Mouse (Mus musculus): ENCODE results near the gene Plscr1.
A peak's percentile ranks its signal among the peaks of the same experiment; 100 is the strongest.

The Plscr1 gene

DNA sequence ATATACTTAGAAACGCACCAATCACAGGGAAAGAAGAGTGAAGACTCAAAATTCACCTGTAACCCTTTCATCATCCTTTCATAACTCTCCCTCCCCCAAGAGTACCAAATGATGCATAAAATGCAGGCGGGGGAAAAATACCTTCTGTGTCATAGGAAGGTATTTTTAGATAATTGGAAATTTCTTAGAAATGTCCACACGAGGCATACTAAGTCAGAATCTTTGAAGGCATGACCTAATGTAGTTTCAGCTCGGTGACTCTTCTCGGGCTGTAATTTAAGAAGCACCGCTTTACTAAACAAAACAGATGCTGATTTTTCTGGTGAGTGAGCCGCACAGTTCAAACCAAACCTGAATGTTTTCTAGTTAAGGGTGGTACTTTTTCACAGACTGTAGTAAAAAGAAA lies at the start of gene Plscr1:
TSS of gene Plscr1 (plus strand) at position 304 of the 406 bp plus-strand sequence.
- no peak for DNase-seq (ENCODE audit: low spot score in 2 of 2)

DNA sequence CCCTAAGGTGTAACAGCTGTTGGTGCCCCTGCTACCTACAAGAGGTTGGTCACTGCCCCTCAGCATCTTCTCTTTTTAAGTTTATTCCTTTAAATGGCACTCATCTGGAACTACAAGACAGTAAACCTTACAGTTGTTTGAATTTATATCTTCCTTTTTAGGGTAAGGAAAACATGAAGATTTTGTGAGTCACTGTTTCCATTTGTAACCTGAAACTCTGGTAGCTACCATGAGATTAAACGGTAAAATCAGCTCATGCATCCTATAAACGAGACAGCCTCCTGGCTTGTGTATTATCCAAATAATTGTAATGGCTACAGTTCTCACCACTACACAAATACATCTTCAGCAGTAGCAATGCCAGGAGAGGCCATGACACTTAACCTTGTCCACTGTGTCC lies 45.2 kb upstream of the Plscr1 start:
- no peak for DNase-seq (ENCODE audit: low spot score in 2 of 2)

DNA sequence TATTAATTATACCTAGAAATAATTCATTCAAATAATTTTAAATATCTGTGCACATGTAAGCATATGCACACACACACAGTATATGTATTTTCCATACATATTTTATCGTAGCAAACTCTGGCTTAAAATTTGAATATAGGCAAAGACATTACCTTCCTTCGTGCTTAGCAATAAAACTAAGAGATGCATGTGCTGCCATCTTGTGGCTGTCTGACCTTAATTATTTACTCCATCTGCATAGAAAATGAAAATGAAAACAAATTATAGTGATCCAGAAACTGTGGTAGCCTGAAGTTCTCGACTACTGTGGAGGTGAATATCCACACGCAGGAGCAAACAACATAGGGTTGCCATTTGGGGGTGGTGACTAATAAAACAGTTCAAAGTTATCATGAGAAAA lies 42.2 kb upstream of the Plscr1 start:
- DNase-seq (ENCODE audit: low spot score in 2 of 2), result peak in 1 of 2 experiments; percentile 61

DNA sequence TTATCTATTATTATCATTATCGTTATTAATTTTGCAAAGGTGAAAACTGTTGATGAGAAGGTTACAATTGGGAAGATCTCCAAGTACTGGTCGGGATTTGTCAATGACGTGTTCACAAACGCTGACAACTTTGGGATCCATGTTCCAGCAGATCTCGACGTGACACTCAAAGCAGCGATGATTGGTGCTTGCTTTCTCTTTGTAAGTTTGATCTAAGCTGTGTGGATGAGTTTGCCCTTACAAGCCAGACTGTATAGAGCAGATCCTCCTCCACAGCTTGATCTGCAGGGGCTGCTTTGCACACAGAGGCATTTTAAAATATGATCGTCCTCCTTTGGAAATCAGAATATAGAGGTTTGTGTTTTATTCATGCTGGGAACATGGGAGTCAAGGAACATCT lies 41.8 kb upstream of the Plscr1 start:
- no peak for DNase-seq (ENCODE audit: low spot score in 2 of 2)

DNA sequence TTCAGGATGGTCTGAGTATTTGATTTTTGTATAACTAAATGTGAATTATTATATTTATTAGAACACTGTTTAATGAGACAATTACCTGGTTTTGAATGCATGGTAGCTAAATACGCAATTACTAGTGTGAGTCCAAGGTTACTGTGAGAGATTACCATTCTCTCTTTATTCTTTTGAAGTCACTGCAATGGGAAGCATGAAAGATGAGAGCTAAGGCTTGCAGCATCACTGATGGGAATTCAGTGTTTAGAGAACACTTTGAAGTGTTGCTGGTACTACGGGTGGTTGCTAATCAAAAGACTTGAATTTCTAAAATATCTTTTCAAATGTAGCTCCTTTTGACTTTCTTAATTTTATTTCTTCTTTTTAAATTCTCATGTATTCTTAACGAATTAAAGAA lies 39.7 kb upstream of the Plscr1 start:
- DNase-seq (ENCODE audit: low spot score in 2 of 2), result no peak

DNA sequence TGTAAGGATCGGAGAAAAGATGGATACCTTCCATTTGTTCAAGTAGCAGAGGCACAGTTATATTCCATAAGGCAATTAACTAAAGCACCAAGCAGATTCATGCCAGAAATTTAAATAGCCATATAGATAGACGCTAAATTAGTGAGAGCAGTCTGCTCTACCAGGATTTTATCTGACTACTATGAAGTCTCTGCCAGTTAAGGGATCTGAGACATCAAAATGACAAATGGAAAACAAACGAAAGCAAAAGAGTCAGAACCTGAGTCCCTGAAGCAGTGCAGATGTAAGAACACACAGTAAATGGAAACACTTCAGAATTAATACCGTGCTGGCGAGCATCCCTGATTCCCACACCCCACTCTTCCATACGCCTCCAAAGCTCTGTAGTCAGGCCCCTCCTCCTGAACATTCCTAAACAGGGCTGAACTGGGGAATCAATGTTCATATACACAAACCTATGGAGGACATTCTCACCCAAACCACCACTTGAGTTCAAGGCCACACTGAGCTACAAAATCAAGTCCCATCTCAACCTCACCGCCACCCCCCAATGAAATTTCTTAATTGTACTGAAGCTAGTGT lies 39.1 kb upstream of the Plscr1 start:
- no peak for DNase-seq (ENCODE audit: low spot score in 2 of 2)

DNA sequence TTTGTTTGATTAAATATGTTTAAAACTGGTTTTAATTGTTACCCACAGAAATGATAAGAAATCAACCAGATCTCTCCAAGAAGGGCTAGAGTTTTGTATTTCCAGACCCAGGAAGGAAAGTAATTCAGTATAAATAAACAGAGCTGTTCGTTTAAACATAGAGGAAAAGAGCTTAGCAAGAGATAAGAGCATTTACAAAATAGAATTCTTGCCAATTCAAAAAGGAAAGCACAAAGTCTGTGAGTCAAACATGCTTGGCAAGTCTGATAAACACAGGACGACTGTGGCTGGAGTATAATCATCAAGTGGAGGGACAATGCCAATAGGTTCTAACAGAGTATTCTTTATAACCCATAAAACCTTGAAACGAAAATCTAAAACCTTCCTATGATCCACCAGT lies 38.5 kb upstream of the Plscr1 start:
- no peak for DNase-seq (ENCODE audit: low spot score in 2 of 2)

DNA sequence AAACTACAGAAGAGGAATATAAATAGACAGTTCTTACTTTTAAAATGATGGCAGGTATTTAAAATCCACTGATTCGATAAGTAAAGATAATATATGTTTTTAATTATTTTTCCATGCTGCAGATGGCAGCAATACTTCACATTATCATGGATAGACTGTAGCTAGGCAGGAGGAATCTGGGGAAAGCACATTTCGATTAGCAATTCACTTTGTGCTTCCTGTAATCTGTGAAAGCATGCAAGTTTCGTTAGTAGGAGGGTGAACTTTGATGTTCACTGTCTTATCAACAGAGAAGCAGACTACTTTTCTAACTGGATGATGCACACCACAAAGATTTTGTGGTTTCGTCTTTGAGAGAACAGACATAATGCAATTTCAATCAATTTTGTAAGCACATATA lies 32.1 kb upstream of the Plscr1 start:
- no peak for DNase-seq (ENCODE audit: low spot score in 2 of 2)

DNA sequence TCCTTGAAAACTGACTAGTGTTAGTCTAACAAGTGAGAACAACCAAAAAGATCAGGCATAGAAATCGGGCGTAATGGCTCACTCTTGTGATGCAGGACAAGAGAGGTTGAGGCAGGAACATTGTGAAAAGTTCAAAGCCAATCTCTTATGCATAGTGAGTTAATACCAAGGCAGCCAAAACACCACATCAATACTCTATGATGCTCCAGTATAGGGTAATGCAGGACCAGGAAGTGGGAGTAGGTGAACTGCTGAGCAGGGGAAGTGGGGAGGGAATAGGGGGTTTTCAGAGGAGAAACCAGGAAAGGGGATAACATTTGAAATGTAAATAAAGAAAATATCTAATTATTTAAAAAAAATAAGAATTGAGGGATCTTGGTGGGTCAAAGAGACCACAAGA lies 31.7 kb upstream of the Plscr1 start:
- DNase-seq (ENCODE audit: low spot score in 2 of 2), result no peak

DNA sequence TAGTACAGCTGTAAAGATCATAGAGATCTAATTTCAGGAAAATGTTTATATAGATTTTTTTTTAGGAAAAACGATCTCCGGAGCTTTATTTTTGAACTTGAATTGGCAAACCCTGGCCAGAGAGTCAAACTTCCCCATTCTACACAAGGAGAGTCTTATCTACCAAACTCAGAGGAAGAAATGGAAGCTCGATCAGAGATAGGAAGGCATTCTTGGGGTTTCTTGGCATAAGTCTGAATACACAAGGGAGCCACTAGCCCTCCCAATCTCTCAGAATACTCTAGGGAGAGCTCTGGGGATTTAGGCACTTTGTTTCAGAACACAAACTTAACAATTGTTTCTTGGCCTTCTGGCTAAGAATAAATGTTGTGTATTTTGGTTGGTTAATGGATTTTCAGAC lies 29.4 kb upstream of the Plscr1 start:
- no peak for DNase-seq (ENCODE audit: low spot score in 2 of 2)

DNA sequence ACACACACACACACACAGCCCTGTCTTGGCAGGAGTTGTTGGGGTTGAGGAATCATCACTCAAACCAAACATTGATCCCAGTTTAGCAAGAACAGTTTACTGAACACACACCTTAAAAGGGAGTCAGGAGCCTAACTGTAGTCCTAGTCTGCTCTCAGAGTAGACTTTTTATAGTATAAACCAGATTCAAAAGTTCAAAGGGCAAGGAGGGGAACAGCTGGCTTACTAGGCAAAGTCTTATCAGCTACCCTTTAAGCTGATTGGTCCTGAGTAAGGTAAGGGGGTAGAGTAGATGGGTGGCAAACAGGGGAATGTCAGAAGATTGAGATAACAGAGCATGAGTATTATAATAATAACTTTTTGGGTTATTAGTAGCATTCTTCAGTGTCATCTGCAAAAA lies 28.1 kb upstream of the Plscr1 start:
- DNase-seq (ENCODE audit: low spot score in 2 of 2), result no peak

DNA sequence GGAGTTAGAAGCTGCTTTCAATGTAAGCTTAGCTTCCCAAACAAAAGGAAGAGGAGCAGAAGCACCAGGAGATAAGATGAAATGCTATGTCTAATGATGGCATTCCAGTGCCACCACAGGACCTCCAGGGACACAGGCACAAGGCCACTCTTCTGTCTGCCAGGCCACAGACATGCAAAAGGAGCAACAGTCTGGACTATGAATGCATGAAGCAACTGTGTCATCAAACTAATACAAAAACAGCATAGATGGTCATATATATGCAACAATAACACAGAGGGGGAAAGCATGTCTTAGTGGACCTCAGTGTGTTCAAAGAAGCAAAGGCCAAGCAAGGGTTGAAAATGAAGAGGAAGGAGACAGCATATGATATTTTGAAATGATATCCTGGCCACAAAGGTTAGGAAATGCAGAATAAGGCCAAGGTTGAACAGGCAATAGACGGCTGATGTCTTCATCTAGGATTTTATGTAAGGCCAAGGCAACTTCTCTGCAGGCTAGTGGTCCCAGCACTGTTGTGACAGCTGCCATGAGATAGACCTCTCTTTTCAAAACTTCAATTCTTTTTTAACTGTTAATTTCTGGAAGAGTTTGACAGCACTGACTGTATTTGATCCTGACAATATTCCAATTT lies 24.8 kb upstream of the Plscr1 start:
- DNase-seq (ENCODE audit: low spot score in 2 of 2), result no peak

DNA sequence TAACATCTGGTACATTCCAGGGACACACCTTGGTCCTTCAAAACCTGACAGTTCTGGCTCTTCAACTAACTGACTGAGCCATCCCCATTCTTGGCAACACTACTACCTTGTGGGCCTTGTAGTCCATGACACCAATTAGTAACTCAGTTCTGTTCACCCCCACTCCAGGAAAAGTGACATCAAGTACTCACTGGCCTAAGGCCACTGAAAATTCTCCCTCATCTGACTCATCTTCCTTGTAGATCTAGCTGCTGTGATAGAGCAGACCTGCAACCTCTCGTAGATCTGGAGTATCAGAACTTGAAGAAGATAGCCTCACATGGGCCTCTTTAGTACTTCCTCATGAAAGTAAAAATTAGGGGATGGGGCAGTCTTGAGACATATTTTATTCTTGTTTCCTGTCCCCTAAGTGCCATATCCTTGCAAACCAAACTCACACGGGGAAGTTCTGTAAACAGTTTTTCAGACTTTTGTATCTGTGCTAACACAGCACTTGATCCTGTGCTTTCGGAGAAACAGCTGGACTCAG lies 23.4 kb upstream of the Plscr1 start:
- DNase-seq (ENCODE audit: low spot score in 2 of 2), result no peak

DNA sequence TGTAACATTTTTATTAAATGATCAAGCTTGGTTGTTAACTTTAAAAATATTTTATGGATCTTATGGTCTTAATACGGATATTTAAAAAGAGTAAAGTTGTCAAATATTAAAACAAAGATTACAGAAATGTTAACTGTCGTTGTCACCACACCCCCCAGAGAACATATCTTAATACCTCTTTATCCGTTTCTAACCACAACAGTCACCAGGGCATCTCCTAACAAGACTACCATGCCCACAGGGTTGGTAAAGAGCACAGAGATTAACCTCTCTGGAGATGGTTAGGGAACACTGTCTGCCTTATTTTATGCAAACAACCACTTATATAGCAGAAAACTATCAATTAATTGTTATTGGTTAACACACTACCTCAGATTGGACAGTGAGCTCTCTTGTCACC lies 22.8 kb upstream of the Plscr1 start:
- no peak for DNase-seq (ENCODE audit: low spot score in 2 of 2)

DNA sequence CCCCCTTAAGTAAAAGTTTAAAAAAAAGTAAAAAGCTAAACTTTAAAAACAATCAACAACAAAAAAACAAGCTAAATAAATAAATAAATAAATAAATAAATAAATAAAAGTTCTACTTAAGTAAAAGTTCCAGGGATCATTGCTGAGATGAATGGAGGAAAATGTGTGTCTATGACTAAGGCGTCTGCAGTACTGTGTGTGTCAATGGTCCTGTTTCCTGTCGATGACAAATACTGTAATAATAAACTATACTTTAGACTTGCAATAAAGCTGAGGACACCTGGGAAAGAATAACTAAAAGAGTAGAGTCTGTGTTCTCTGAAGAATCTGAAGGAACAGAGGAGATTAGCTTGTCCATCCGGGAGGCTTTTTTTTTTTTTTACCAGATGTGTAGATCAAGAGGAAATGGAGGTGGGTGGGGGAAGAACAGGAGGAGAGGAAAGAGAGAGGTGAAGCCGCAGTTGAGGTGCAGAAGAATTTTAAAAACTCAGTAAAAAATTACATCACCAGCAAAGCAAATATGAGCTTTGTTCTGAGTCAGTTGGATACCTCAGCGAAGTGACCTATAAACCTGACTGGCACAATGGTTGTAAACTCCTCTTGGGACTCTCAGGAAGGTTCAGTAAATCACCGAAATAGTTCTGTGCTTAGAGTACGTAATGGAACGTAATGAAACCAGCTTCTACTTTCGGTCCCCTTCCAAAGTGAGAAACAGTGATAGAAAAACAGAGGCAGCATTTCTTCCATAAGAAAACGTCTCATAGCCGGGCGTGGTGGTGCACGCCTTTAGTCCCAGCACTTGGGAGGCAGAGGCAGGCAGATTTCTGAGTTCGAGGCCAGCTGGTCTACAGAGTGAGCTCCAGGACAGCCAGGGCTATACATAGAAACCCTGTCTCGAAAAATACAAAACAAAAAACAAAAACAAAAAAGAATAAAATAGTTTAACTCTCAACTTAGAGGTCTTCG lies 20.4 kb upstream of the Plscr1 start:
- no peak for DNase-seq (ENCODE audit: low spot score in 2 of 2)

DNA sequence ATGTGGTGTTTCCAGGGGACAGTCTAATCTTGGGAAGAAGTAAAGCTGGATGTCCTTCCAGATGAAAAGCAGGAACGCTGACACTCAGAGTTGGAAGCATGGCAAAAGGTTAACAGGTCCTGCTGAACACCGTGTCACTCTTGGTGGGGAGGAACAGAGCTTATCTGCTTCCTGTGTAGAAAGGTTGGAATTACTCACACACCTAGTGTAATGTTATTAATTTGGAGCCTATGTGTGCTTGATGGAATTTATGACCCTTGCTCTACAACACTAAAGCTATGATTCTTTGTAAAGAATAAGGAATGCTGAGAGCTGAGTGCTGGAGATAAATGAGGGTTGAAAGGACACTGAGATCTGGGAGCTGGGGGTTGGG lies 19.7 kb upstream of the Plscr1 start:
- no peak for DNase-seq (ENCODE audit: low spot score in 2 of 2)

DNA sequence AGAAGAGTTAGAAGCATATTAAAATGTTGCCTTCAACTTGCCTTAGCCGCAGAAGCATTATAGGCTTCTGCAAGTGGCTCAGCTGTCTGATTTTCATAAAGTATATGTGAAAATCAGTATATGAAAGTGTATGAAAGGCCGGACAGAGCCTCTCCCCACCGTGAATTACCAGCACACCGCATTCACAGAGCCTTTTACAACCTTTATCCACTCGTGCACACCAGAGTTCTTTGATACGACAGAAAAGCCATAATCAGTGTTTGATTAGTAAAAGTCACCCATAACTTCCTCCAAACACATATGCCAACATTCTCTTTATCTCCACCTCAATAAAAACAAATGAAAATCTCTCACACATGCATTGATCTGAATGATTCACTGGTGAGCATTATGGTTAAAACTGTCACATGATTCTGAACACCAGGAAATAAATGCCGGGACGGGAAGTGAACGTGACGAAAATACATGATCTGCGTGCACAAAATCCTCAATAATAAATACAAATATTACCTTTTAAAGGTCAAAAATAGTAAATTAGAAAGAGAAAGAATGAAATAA lies 14.6 kb upstream of the Plscr1 start:
- no peak for DNase-seq (ENCODE audit: low spot score in 2 of 2)

DNA sequence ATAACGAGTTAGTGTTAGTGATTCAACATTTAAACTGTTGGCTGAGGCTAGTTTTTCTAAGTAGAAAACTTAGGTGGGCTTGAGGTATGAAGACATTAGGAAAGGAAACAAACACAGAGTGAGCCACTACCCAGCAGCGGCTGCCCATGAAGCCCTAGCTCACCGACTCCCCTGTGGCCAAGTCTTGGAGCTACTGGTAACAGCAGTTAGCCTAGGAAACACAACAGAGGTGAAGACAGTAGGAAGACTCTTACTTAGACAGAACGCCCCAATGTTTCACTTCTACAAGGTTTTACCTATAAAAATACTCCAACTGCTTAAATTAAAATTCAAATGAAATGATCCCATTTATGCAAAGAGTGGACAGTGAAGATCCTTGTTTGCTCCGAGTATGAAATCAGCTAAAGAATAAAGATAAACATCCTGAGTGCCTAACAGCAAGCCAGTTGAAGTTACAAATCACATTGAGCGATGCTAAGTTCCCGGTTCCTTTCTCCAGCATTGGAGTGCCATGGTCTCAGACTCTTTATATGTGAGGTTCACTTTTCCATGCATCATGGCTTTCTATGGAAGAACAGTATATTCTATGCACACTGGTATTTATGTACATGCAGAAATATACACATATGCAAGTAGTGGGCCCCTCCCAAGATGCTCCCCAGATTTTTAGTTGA lies 640 bp upstream of the Plscr1 start:
- no peak for DNase-seq (ENCODE audit: low spot score in 2 of 2)

DNA sequence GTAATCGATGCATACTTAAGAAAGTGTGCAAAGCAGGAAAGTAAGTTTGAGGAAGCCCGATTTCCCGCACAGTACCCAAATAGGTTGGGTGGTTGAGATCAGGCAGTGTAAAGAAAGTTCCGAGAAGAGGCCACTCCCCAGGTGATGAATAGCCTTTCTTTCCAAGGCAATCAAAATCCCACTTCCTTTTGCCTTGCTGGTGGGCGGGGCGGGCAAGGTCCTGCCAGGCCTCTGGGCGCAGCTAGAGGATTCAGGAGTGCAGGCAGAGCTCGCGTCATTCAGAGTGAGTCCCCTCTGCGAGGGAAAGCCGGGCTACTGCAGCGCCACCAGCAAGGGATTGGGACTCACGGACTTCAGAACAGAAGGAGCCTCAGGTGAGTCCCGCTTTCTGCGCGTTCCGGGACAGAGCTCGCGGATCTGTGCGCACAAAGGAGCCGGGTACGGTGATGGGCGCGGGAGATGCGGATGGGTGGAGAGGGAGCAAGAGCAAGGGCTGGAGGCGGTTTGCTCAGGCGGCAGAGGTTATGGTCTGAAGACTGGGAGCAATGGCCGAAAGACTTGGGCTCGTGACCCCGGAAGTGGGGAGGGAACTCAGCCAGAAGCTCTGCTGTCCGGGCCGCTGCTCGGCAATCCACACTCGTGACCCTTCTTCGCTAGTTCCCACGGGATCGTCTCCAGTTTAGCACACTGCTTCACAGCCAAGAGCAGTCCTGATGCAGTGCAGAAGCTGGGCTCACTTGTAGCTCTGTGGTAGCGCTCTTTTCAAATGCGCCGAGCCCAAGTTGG lies 630 bp downstream of the Plscr1 start:
- DNase-seq (ENCODE audit: low spot score in 2 of 2), result peak in 1 of 2 experiments; percentile 22

DNA sequence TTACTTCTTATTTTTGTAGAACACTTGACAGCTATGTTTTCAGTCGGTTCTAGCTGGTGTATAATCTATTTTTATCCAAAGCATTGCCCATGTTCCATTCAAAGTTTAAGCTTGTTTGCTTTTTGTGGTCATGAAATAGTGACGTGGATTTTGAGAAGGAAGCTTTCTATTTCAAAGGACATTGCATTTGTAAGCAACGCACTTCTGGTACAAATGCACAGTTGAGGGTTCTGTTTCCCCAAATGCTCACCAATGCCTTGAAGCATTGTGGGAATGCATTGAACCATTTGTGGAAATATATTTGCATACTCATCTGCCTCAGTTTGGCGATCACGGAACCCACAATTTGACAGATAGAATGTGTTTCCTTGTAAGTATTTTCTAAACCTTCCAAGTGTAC lies 3.2 kb downstream of the Plscr1 start:
- no peak for DNase-seq (ENCODE audit: low spot score in 2 of 2)
